Mouse (Mus musculus): ENCODE data around the gene Slc5a6. TPM values are rescaled to one million over a fixed set of nuclear protein-coding genes. Genes with fewer than 3 reads are reported as not detected.
"Not testable (repeated sequence)": the region's sequence is repeated elsewhere in the genome, so short reads cannot be mapped to it uniquely, and the experiment has no call there.

The Slc5a6 gene
- total and polyA plus RNA-seq, 3 experiments, result 27.7 to 93.5 (median 39.6) TPM

DNA sequence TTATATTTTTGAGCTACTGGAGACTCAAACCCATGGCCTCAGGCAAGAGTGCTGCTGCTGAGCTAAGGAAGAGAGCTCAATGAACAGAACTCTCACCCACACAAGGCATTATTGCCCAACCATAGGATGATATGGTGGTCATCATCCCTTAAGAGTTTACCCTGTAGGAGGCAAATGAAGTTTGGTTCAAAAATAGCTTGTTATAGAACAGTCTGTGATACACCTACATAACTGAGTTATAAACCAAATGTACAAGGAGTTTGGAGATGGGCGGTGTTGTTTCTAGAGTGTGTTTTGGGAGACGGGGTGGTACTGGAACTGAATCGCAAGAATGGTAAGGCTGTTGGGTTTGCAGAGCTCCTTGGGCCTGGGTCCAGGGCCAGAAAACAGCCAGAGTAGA lies 21.1 kb upstream of the Slc5a6 start:
- DNase-seq, result no peak

- DNase-seq, result no peak
Observed at GRCm38 (mm10) chr5:31055216-31056140, 6.8 kb upstream of the Slc5a6 start.

DNA sequence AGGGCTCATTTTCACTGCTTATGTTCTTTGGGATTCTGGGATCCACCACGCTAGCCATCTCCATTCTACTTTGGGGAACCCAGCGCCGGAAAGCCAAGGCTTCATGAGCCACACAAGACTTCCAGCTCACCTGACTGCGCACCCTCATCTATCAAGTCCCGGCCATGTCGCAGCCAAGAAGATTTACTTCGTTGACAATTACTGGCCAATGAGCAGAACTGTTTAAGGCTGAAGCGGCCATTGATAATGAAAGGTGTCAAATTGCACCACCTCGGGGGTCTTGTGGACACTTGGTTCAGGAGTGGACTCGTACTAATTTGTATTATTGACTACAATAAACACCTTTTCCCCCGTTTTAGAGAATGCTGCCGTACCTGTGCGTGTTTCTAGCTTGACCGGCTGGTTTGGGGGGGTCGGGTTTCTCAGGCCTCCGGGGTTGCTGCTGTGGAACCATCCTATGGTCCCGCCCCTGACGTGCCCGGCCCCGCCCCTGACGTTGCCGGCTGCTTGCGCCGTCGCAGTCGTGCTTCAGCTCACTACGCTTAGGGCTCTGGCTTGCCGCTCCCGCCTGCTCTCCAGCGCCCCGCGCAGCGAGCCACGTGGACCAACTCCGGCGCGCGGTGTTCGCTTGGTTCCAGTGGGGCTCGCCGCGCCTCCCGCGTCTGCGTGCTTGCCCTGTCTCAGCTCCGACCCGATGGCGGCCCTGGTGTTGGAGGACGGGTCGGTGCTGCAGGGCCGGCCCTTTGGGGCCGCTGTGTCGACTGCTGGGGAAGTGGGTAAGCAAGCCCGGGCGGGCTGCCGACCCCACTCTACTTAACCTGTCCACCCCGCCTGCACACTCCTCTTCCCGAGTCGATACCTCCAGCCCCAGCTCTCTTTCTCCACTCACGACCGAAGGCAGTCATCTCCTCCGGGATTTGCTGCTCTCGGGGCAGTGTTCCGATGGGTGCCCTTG lies 5.8 kb upstream of the Slc5a6 start, which contains the start of gene Cad:
Cad (plus strand) TSS at position 520 of the 955 bp plus-strand sequence.
- DNase-seq, result peak; percentile 98

GRCm38 (mm10) chr5:31053728-31054127 lies 5.0 kb upstream of the Slc5a6 start:
- DNase-seq, result not testable (repeated sequence)

GRCm38 (mm10) chr5:31050427-31050826 lies 1.7 kb upstream of the Slc5a6 start:
- no peak for DNase-seq

- peak; percentile 99 for DNase-seq
Observed at GRCm38 (mm10) chr5:31047848-31048762, 619 bp downstream of the Slc5a6 start, which contains the start of gene Atraid. TSS of gene Atraid (plus strand) at chr5:31048312.

- no peak for DNase-seq
Observed at GRCm38 (mm10) chr5:31047074-31047473, 1.6 kb downstream of the Slc5a6 start.

- DNase-seq, result no peak
Observed at GRCm38 (mm10) chr5:31046416-31046815, 2.3 kb downstream of the Slc5a6 start.

DNA sequence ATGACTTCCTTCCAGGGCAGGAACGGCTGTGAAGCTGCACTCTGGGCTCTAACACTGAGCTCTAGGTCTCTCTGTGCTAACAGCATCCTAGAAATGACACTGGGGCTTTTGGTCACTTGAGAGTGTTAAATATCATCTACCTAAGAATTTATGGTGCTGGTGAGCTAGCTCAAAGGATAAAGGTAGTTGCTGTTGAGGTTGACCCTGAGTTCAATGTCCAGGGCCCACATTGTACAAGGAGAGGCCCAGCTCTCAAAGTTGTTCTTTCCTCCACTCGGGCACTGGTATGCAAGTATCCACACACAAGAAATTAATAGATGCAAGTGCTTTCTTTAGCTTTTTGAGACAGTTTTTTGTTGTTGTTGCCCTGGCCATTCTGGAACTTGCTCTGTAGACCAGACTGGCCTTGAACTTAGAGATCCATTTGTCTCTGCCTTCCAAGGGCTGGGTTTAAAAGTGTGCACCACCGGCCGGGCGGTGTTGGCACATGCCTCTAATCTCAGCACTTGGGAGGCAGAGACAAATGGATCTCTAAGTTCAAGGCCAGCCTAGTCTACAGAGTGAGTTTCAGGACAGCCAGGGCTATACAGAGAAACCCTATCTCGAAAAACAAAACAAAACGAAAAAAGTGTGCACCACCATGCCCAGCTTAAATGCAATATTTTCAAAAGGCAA lies 10.4 kb downstream of the Slc5a6 start:
- DNase-seq, result peak; percentile 83

DNA sequence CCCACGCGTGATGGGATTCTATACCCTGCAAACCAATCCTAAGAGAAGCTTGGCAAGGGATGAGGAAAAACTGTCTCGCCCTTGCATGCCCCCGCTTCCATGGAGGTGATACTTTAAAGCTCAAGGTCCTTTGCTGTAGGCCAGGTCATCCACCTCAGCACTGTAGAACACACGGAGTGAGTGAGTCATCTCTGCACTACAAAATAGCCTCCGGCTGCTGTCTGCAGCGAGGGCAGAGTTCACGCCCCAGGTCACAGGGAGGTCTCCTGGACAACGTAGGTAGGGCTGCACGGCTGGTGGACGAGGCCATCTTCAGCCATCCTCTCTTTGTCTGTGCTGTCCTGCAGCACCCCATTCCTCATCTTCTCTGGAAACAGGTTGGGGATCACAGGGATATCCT lies 12.2 kb downstream of the Slc5a6 start:
- peak; percentile 46 for DNase-seq

DNA sequence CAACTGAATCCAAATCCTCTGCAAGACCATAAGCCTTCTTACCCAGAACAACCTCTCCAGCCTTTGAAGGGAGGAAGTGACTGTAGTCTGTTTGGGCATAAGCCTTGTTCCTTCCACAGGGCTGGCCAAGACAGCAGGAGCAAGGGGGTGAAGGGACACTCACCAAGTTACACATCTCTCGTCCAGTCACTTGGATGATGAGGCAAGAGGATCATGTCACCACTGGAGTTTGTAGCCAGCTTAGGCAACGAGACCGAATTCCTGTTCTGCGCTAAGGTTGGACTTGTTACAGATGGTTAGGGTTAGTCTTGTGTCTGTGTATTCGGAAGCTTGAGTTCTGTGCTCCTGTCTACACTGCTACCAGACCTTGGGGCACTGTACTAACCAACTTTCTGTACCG lies 14.1 kb downstream of the Slc5a6 start:
- peak; percentile 39 for DNase-seq

DNA sequence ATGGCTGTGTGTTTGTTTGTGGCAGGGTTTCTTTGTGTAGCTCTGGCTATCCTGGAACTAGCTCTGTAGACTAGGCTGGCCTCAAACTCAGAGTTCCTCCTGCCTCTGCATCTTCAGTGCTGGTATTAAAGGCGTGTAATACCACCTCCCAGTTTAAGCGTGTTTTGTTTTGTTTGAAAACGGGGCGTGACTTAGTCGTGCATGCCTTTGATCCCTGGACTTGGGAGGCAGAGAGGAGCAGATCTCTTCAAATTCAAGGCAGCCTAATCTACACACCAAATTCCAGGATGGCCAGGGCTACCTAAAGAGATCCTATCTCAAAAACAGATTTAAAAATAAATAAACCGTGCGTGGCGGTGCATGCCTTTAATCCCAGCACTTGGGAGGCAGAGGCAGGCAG lies 17.2 kb downstream of the Slc5a6 start:
- DNase-seq, result no peak

DNA sequence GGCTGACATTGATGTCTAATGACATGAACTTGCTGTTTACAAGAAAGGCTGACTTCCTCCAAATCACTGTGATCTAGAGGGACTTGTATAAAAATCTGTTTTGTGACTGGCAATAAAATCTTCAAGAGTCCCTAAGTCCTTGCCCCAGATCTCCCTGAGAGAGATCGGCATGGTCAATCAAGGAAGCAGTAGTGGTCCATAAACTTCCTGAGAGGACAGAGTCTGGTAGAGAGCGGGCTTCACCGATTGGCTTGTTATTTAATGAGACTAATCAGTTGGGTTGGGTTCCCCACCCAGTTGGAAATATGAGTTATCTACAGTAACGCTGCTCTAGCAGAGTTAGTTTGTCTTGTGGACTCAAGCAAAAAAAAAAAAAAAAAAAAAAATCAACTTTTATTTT lies 17.8 kb downstream of the Slc5a6 start:
- DNase-seq, result no peak

DNA sequence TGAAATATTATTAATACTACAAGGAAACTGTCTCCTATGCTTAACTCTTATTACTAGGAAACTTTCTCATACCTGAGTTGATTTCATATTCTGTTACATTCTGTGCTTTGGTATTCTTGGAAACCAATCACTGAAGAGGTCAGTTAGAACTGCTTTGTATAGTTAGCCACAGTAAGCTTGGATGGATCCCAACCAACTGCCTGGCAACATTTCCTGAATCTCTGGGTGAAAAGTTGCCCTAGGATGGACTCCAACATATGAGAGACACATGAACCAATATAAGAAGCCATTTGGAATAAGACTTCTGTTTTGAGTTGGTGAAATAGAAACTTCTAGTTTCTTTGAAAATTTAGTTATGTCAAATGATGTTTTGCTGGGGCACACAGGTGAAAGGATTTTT lies 24.1 kb downstream of the Slc5a6 start:
- no peak for DNase-seq

GRCm38 (mm10) chr5:31023254-31023653 lies 25.5 kb downstream of the Slc5a6 start:
- no peak for DNase-seq

GRCm38 (mm10) chr5:31022690-31023089 lies 26.0 kb downstream of the Slc5a6 start:
- DNase-seq, result no peak

DNA sequence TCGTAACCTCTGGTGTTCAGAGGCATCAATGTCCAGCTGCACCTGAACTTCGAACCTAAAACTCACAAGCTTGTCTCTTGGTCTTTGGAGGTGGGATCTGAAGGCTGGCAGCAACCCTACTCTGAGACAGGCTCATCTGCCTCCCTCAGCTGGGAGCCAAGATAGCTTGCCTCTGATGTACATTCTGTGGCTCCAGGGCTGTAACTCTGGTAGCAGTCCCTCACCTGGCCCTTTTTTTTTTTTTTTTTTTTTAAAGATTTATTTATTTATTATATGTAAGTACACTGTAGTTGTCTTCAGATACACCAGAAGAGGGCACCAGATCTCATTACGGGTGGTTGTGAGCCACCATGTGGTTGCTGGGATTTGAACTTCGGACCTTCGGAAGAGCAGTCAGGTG lies 26.9 kb downstream of the Slc5a6 start:
- not testable (repeated sequence) for DNase-seq

DNA sequence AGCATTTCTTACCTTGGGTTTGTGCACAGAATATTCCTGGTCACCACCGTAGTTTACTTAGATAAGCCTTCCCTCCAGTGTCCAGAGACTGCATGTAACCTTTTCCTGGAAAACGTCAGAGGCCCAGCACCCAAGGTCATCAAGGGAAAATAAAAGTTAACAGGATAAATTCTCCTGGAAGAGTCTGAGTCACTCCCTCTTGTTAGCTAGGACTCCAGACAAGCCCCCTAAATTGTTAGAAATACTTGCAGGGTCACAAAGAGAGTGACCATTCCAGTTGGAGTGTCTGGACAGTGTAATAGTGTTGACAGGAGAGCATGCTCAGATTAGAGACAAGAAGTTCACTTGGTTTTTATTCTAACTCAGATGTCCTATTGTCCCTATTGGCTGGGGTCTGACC lies 32.8 kb downstream of the Slc5a6 start:
- DNase-seq, result no peak

DNA sequence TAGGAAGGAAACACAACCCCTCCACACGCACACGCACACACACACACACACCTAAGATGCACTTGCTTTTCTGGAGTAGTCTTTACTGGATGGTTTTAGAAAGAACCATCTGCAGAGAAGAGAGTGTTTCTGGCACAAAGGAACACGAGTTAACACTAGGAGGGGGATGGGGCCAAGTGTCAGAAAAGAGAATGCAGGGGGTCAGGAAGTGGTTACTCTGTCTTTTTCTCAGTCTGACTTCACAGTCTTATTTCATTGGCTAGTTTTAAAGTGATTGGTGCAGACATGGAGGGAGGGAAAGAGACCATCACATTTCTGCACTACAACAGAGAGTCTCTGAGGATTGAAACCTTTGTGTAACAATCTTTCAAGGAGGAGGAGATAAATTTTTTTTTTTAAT lies 36.0 kb downstream of the Slc5a6 start:
- DNase-seq, result no peak

DNA sequence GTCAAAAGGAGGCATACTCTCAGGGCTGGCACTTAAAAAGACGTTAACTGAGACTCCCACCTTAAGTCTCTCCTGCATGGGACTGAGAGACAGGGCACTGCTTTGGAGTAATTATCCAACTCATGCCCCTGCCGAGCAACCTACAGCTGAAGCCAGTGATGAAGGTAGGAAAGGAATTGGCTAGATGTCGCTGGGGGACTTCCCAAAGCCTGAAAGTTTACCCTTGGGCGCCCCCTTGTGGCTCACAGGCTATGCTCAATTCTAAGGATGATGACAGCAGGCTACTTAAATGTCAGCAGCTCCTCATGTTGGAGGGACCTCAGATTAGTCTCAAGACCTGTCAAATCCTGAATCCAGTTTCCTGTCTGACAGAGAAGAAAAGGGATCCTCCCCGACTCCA lies 44.5 kb downstream of the Slc5a6 start:
- DNase-seq, result peak; percentile 88

DNA sequence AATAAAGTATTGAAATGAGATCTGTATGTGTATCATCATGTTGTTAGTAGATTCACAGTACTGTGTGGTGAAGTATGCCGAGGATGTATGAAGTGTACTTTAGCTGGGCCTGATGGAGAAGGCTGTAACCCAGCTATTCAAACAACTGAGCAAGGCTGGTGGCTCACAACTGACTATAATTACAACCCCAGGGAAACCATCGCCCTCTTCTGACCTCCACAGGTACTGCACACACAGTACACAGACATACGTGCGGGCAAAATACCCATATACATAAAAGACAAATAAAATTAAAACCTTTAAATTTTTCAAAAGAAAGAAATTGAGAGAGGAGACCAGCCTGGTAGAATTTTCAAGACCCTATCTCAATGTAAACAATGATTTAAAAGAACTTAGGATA lies 47.2 kb downstream of the Slc5a6 start:
- DNase-seq, result no peak
